Mouse (Mus musculus) G1E (cell line): ENCODE measurements at regions not wholly inside any gene's neighbourhood (a gene's known extent, or its start where the extent isn't known, plus 50 kb on each side); places are given as distances from the start of the nearest gene placed in this dataset.

Source experiments
- ATAC-seq: 2 replicates; pipeline ENCODE4 v1.8.0; 2016; ENCODE audit warnings: mild to moderate bottlenecking; ENCODE audit not compliant: insufficient number of reproducible peaks, poor library complexity, low FRiP score, severe bottlenecking; ENCODE audit errors: extremely low read depth
- DNase-seq: peaks from one replicate; pipeline ENCODE4 v3.0.0; 2012; ENCODE audit warnings: low spot score
- H3K27me3 ChIP-seq: 2 replicates; pipeline ENCODE4 v1.6.1; 2012; ENCODE audit warnings: mild to moderate bottlenecking, low read length, inconsistent platforms; ENCODE audit not compliant: insufficient read depth
- H3K36me3 ChIP-seq: replicated peaks from 2 replicates; pipeline ENCODE3; 2012; ENCODE audit warnings: mild to moderate bottlenecking, inconsistent platforms
- H3K4me1 ChIP-seq: 2 replicates; pipeline ENCODE4 v1.6.1; 2012; ENCODE audit warnings: low read depth, low read length, inconsistent platforms, mixed read lengths; ENCODE audit not compliant: insufficient read depth
- H3K4me3 ChIP-seq: 2 replicates; pipeline ENCODE4 v1.5.1; 2012; ENCODE audit warnings: low read depth, mild to moderate bottlenecking, inconsistent platforms, low read length, moderate library complexity, mixed read lengths
- H3K9me3 ChIP-seq: replicated peaks from 2 replicates; pipeline ENCODE4 v1.6.1; 2012; ENCODE audit warnings: inconsistent platforms
- CTCF ChIP-seq: IDR thresholded peaks from 2 replicates; pipeline ENCODE4 v1.5.1; 2012; ENCODE audit warnings: low read depth, low read length, inconsistent platforms, mixed read lengths
- GATA1 ChIP-seq: IDR thresholded peaks from 2 replicates; pipeline ENCODE4 v1.6.1; 2012; ENCODE audit warnings: borderline replicate concordance, low read length, inconsistent platforms, mixed read lengths
- GATA2 ChIP-seq: IDR thresholded peaks from 2 replicates; pipeline ENCODE4 v1.6.1; 2012; ENCODE audit warnings: low read depth, low read length, inconsistent platforms, borderline replicate concordance
- POLR2AphosphoS5 ChIP-seq: IDR thresholded peaks from 2 replicates; pipeline ENCODE4 v1.6.1; 2012; ENCODE audit warnings: low read depth, low read length, inconsistent platforms; ENCODE audit not compliant: insufficient replicate concordance
- TAL1 ChIP-seq: conservative IDR thresholded peaks from 2 replicates; pipeline ENCODE4 v1.6.1; 2012; ENCODE audit warnings: low read depth, low read length, inconsistent platforms, mixed read lengths

DNA sequence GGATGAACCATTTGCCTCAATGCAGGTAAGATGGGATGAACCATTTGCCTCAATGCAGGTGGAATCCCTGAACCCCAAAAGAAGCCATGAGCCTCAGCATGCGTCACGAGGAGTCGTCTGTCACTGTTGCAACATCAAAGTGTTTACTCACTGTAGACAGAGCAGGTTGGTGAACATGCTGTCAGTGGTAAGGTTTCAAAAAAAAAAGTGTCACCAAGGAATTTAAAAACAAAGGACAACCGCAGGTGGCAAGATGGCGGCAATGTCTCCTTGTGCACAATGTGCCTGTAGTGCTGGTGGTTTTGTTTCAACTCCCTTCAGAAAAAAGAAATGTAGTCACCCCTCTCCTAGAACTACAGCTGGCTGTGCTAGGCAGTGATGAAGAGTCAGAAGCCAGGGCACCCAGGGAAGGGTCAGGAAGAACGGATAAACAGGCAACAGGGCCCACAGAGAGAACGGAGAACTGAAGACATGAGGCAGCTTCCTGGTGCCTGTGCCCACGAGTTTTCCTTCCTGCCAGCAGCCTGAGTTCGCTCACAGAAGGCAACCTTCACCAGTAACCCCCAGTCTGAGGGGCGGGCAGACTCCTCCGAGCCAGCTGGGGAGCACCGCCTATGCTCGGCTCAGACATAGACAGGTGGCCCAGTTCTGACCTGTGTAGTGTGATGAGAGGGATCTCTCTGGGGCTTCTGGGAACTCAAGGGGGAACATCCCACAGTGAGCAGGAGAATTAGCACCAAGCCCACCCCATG, 223.9 kb downstream of the Bcl11b start:
- Histone ChIP-seq H3K4me1 (no peaks in the 10 kb centered on the region; the same call in 1 of the 2 replicates), H3K9me3 (peaks cover 88% of the 10 kb centered on the region), H3K36me3 (no peaks in the 10 kb centered on the region), H3K4me3 (no peak overlapping the region; the same call in 1 of the 2 replicates), H3K27me3 (no peaks in the 10 kb centered on the region; the same call in 1 of the 2 replicates)
- ATAC-seq (no peak), DNase-seq (no peak)
- no peak for TF ChIP-seq GATA2
- no peak for TF ChIP-seq TAL1
- no peak for TF ChIP-seq POLR2AphosphoS5
- TF ChIP-seq GATA1, result no peak
- TF ChIP-seq CTCF, result no peak

DNA sequence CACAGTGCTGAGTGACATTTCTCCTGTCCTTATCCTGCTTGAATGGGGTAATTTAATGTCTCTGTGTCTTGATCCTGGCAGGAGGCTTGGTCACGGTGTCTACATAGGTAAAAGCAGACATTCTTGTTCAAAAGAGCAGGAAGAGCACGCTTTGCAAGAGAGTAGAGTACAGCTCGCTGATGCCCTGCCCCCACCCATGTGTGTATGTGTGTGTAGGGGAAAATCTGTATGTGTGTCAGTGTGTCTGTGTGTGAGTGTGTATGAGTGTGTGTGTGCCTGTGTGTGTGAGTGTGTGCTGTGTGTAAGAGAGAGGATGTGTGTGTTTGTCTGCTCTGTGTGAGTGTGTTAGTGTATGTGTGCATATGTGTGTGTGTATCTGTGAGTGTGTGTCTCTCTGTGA, 221.3 kb downstream of the Bcl11b start:
- H3K4me3 ChIP-seq, result no peak overlapping the region
- H3K9me3 ChIP-seq, result peaks cover 88% of the 10 kb centered on the region
- no peak for TF ChIP-seq GATA1
- no peak for TF ChIP-seq CTCF
- TF ChIP-seq GATA2, result no peak
- no peak for TF ChIP-seq TAL1
- TF ChIP-seq POLR2AphosphoS5, result no peak
- no peaks in the 10 kb centered on the region; the same call in 1 of the 2 replicates for H3K4me1 ChIP-seq
- ATAC-seq (no peak), DNase-seq (no peak)
- H3K27me3 ChIP-seq, result no peaks in the 10 kb centered on the region; the same call in 1 of the 2 replicates
- no peaks in the 10 kb centered on the region for H3K36me3 ChIP-seq

DNA sequence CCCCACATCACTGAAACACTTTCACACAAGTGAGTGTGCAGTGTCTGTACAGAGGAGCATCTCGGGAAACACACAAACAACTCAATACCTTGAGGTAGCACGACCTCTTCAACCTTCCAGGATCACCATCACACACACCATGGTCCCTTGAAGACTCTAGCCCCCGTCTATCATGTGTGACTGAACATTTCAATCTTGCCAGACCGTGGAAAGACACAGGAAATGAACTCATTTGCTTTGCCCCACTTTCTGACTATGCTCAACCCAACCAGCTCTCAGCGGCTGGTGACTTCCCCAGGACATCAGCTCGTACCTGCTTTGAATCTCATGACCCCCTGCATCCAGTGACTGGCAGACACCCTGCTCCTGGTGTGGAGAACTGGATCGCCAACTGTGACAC, 219.6 kb downstream of the Bcl11b start:
- Histone ChIP-seq H3K9me3 (peaks cover 85% of the 10 kb centered on the region), H3K4me1 (no peaks in the 10 kb centered on the region; the same call in 1 of the 2 replicates), H3K27me3 (no peaks in the 10 kb centered on the region; the same call in 1 of the 2 replicates), H3K4me3 (peak overlapping the region; percentile 4; the same call in 1 of the 2 replicates), H3K36me3 (no peaks in the 10 kb centered on the region)
- ATAC-seq (no peak), DNase-seq (no peak)
- TF ChIP-seq CTCF, result no peak
- no peak for TF ChIP-seq TAL1
- TF ChIP-seq GATA1, result no peak
- no peak for TF ChIP-seq GATA2
- no peak for TF ChIP-seq POLR2AphosphoS5

DNA sequence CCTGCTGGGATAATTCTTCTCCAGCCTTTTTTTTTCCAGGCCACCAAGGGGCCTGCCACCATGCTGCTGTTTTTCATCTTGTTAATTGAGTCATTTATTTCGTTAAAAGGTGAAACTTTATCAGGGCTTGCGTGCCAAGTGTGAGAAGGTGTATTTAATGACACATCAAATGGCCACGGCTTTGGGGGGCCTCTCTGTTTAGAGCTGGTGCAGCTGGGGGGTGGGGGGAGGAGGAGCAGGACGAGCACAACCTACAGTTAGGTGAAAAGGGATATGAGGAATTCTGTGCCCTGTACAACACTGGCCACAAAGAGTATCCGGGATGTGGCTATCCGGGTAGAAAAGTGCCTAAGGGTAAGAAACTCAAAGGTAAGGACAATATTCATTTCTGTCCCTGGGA, 213.6 kb downstream of the Bcl11b start:
- DNase-seq, result no peak

DNA sequence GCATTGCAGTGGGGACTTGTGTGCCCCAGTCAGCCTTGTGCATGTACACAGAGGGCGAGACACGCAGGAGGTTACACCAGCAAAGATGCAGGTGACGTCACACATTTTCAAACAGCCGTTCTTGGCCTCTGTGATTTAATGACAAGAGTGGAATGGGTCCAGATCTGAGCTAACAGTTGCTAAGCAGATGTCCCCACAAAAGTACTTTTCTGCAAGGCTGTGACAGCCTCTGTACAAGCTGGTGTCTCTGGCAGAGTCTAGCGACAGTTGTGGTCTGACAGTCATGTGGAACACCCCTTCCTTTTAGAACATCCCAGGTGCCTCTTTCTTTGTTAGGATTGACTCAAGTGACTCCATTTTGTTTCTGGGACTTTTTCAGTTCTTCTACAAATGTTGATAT, 203.1 kb downstream of the Bcl11b start:
- DNase-seq, result no peak
- Histone ChIP-seq H3K36me3 (no peaks in the 10 kb centered on the region), H3K4me3 (no peak overlapping the region)

More for the DNA sequence above, 213.6 kb downstream of the Bcl11b start:
- TF ChIP-seq GATA1 (no peak), CTCF (no peak), TAL1 (no peak), GATA2 (no peak), POLR2AphosphoS5 (no peak)
- no peak for ATAC-seq
- H3K27me3 ChIP-seq, result no peaks in the 10 kb centered on the region
- H3K4me1 ChIP-seq, result no peaks in the 10 kb centered on the region
- no peak overlapping the region for H3K4me3 ChIP-seq
- H3K36me3 ChIP-seq, result no peaks in the 10 kb centered on the region
- H3K9me3 ChIP-seq, result peaks cover 91% of the 10 kb centered on the region

DNA sequence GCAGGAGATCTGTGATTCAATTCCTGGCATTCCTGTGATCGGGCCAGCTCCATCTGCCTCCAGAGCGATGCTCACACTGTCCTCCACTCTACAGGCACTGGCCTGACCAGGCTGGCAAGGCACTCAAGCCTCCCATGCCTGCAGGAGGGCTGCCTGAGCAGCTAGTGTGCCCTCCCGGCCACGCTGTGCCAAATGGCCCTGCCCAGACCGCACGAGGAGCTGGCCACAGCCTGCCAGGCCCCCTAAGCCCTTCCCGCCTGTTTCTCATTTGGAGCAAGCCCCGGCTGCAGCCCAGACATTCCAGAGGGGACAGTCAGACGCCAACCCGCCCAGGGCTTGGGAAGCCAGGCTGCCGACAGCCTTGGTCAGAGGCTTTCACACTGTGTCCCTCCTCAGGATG, 195.8 kb downstream of the Bcl11b start:
- TF ChIP-seq TAL1 (no peak), GATA2 (no peak), POLR2AphosphoS5 (no peak), GATA1 (no peak), CTCF (no peak)
- Histone ChIP-seq H3K36me3 (no peaks in the 10 kb centered on the region), H3K4me3 (peak overlapping the region; percentile 24; the same call in 1 of the 2 replicates), H3K9me3 (peaks cover 87% of the 10 kb centered on the region), H3K27me3 (no peaks in the 10 kb centered on the region; the same call in 1 of the 2 replicates), H3K4me1 (no peaks in the 10 kb centered on the region)
- DNase-seq (no peak), ATAC-seq (no peak)

More for the DNA sequence above, 203.1 kb downstream of the Bcl11b start:
- TF ChIP-seq GATA2, result no peak
- no peak for TF ChIP-seq GATA1
- TF ChIP-seq CTCF, result no peak
- no peak for TF ChIP-seq POLR2AphosphoS5
- TF ChIP-seq TAL1, result no peak
- Histone ChIP-seq H3K4me1 (no peaks in the 10 kb centered on the region), H3K27me3 (no peaks in the 10 kb centered on the region), H3K9me3 (peaks cover 86% of the 10 kb centered on the region)
- ATAC-seq, result no peak
